Mouse (Mus musculus) embryonic facial prominence, embryonic 12.5 days (tissue): ENCODE measurements around the gene F2r. TPM values are rescaled to one million over a fixed set of nuclear protein-coding genes. Genes with fewer than 3 reads are reported as not detected.

ENCODE experiments used
- ATAC-seq: fragments of 200-750 bp; cut with Nextera tagmentation; 2 replicates; pipeline ENCODE4 v1.8.0; 2017; ENCODE audit not compliant: insufficient number of reproducible peaks, insufficient read depth, low FRiP score, low TSS enrichment
- H3K27ac ChIP-seq: fragments of 300-500 bp; sonication (generic); 2 replicates; pipeline ENCODE4 v1.5.1; 2016; ENCODE audit warnings: mild to moderate bottlenecking
- H3K27me3 ChIP-seq: fragments of 300-500 bp; sonication (generic); 2 replicates; pipeline ENCODE4 v1.6.1; 2016; ENCODE audit warnings: mild to moderate bottlenecking, moderate library complexity
- H3K36me3 ChIP-seq: fragments of 300-500 bp; sonication (generic); 2 replicates; pipeline ENCODE4 v1.6.1; 2016; ENCODE audit warnings: mild to moderate bottlenecking
- H3K4me1 ChIP-seq: fragments of 300-500 bp; sonication (generic); 2 replicates; pipeline ENCODE4 v1.6.1; 2016
- H3K4me2 ChIP-seq: fragments of 300-500 bp; sonication (generic); replicated peaks from 2 replicates; pipeline ENCODE4 v1.6.1; 2016; ENCODE audit warnings: mild to moderate bottlenecking, moderate library complexity
- H3K4me3 ChIP-seq: fragments of 300-500 bp; sonication (generic); 2 replicates; pipeline ENCODE4 v1.5.1; 2016; ENCODE audit warnings: mild to moderate bottlenecking
- H3K9ac ChIP-seq: fragments of 300-500 bp; sonication (generic); 2 replicates; pipeline ENCODE4 v1.6.1; 2016; ENCODE audit warnings: mild to moderate bottlenecking, moderate library complexity
- H3K9me3 ChIP-seq: fragments of 300-500 bp; sonication (generic); 2 replicates; pipeline ENCODE4 v1.6.1; 2016; ENCODE audit warnings: mild to moderate bottlenecking, moderate library complexity
- WGBS: fragments of 180-500 bp; shearing (Covaris S2); methylation state at CpG from one replicate; pipeline ENCODE4 v1.1.7; 2016; 5-methylcytosine and 5-hydroxymethylcytosine counted together
- polyA plus RNA-seq: library from polyadenylated mRNA; unstranded; fragments of >200 nt; fragmentation: Nextera tagmentation; extraction: Ambion mirVana; gene quantifications from 2 replicates; pipeline ENCODE4 v1.2.1, GENCODE M21; 2016

F2r gene
- 104 and 108 TPM in 2 replicates for polyA plus RNA-seq

GRCm38 (mm10) chr13:95618309-95618712 lies at the start of gene F2r:
TSS of gene F2r (minus strand) at chr13:95618487.
- Histone ChIP-seq H3K27ac (peak within 1 kb of the TSS; percentile 85), H3K4me3 (peak within 1 kb of the TSS; percentile 81), H3K4me1 (peaks cover 23% of the 10 kb centered on the region), H3K27me3 (no peaks in the 10 kb centered on the region), H3K9ac (peak within 1 kb of the TSS; percentile 91), H3K36me3 (peaks cover 6% of the 10 kb centered on the region), H3K4me2 (peak within 1 kb of the TSS; percentile 70), H3K9me3 (no peaks in the 10 kb centered on the region)
- WGBS = 0% methylated on average over 42 of the region's 42 CpGs
- ATAC-seq = peak; percentile 89

- WGBS = 21% methylated on average over 7 of the region's 7 CpGs
- Histone ChIP-seq H3K9me3 (no peaks in the 10 kb centered on the region; the same call in 1 of the 2 replicates), H3K9ac (no peak overlapping the region), H3K36me3 (peaks cover 38% of the 10 kb centered on the region), H3K27ac (no peak overlapping the region), H3K27me3 (no peaks in the 10 kb centered on the region), H3K4me2 (no peak overlapping the region), H3K4me3 (no peak overlapping the region), H3K4me1 (no peaks in the 10 kb centered on the region)
- no peak for ATAC-seq
Observed at GRCm38 (mm10) chr13:95667260-95667659, 49.0 kb upstream of the F2r start.

DNA sequence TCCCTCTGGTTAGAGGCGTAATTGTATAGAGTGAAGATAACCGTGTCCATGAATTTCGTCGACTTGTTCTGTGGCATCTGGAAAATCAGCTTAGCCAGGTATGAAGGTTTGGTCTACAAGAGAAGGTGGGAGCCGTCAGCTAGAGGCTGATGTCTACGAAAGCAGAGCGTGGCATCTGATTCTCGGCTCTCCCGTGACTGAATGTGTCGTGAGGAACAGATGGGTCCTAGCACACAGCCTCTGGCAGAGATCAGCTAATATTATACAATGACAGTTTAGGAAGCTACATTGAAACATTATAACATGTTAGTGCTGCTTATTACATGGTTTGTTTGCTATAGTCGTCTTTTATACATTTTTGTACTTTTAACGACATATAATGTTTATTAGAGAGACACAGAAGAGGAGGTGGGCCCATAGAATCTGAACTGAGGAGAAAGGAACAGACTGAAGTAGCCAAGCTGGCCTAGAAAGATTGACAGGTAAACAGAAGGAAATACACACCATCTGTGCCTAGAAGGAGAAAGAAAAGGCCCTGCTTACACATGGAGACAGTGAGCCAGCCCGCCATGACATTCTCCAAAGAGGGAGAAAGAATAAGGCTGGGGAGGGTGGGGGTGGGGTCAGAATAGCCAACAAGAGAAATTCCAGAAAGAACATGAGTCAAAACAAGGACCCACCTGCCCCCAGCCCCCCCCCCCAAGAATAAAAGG lies 47.5 kb upstream of the F2r start:
- no peak overlapping the region for H3K4me2 ChIP-seq
- no peak for ATAC-seq
- peaks cover 34% of the 10 kb centered on the region for H3K36me3 ChIP-seq
- no peak overlapping the region for H3K4me3 ChIP-seq
- H3K9ac ChIP-seq = no peak overlapping the region
- no peaks in the 10 kb centered on the region for H3K27me3 ChIP-seq
- no peaks in the 10 kb centered on the region; the same call in 1 of the 2 replicates for H3K9me3 ChIP-seq
- WGBS = 83% methylated on average over 13 of the region's 13 CpGs
- no peaks in the 10 kb centered on the region for H3K4me1 ChIP-seq
- no peak overlapping the region for H3K27ac ChIP-seq

GRCm38 (mm10) chr13:95663834-95664233 lies 45.5 kb upstream of the F2r start:
- Histone ChIP-seq H3K4me2 (no peak overlapping the region), H3K36me3 (peaks cover 27% of the 10 kb centered on the region), H3K9ac (no peak overlapping the region), H3K4me1 (no peaks in the 10 kb centered on the region), H3K9me3 (no peaks in the 10 kb centered on the region; the same call in 1 of the 2 replicates), H3K27me3 (no peaks in the 10 kb centered on the region), H3K27ac (no peak overlapping the region), H3K4me3 (no peak overlapping the region)
- WGBS = 96% methylated on average over 4 of the region's 4 CpGs
- ATAC-seq = no peak

DNA sequence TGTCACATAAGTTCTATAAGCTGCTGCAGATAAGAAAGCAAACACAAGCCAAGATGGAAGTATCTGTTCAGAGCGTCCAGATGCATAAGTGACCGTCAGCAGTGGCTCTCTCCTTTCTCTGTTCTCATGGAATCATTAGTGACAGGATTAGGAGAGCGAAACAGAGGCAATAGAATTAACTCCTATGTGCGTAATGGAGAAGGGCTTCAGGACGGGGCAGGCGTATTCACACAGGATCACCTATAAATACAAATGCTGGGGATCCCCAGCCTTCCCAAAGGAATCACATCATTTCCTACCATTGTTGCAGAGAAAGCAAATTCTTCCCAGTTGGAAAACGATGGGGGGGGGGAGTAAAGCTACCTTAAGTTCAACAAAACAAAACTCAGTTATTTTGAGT lies 41.1 kb upstream of the F2r start:
- no peak for ATAC-seq
- H3K27me3 ChIP-seq = no peaks in the 10 kb centered on the region
- no peak overlapping the region for H3K4me2 ChIP-seq
- WGBS = 80% methylated on average over 7 of the region's 7 CpGs
- no peak overlapping the region for H3K9ac ChIP-seq
- H3K36me3 ChIP-seq = peaks cover 30% of the 10 kb centered on the region
- no peaks in the 10 kb centered on the region; the same call in 1 of the 2 replicates for H3K9me3 ChIP-seq
- H3K27ac ChIP-seq = no peak overlapping the region
- H3K4me1 ChIP-seq = peaks cover 4% of the 10 kb centered on the region; the same call in 1 of the 2 replicates
- no peak overlapping the region for H3K4me3 ChIP-seq

DNA sequence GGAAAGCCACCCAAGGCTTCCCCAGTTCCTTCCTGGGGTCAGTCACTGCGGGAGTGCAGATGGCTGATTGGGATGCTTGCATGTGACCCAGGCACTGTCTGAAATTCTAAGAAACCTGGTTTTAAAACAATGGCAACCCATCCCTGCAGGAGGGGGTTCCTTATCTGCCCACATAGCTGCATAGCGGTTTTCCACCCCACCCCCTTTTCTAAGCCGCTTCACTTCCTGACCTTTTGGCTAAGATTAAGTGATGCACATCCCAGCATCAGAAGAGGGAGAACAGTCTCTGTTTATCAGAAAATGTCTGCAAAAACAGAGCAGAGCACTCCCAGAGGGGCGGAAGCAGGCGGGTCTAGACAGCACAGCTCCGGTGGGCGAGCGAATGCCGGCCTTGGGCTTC lies 38.9 kb upstream of the F2r start:
- no peak overlapping the region for H3K4me2 ChIP-seq
- H3K4me3 ChIP-seq = no peak overlapping the region
- 55% methylated on average over 9 of the region's 9 CpGs for WGBS
- peaks cover 4% of the 10 kb centered on the region; the same call in 1 of the 2 replicates for H3K4me1 ChIP-seq
- H3K9ac ChIP-seq = no peak overlapping the region
- ATAC-seq = no peak
- no peak overlapping the region for H3K27ac ChIP-seq
- no peaks in the 10 kb centered on the region for H3K27me3 ChIP-seq
- no peaks in the 10 kb centered on the region; the same call in 1 of the 2 replicates for H3K9me3 ChIP-seq
- peaks cover 17% of the 10 kb centered on the region for H3K36me3 ChIP-seq

GRCm38 (mm10) chr13:95655284-95655683 lies 37.0 kb upstream of the F2r start:
- no peak for ATAC-seq
- Histone ChIP-seq H3K4me2 (no peak overlapping the region), H3K4me3 (no peak overlapping the region), H3K27me3 (no peaks in the 10 kb centered on the region), H3K9ac (no peak overlapping the region), H3K27ac (peak overlapping the region; percentile 50; the same call in 1 of the 2 replicates), H3K36me3 (peaks cover 17% of the 10 kb centered on the region), H3K4me1 (peaks cover 4% of the 10 kb centered on the region; the same call in 1 of the 2 replicates), H3K9me3 (no peaks in the 10 kb centered on the region)
- WGBS = 27% methylated on average over 9 of the region's 9 CpGs

DNA sequence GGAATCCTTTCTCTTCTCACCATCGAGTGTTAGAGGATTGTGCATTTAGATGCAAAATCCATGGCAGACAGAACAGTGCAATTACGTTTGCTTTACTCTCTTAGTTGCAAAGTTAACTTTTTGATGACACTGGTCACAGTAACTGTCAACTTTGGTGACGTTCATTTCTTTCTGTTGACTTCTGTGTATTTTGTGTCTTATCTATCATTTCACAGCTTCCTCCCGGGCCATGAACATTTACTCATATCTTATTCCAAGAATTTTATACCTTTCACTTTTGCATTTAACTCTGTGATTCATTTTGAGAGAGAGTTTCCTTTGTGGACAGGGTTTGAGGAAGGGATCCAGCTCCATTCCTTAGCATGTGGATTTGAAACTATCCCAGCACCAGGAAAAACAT lies 35.4 kb upstream of the F2r start:
- Histone ChIP-seq H3K36me3 (0 out of 2 replicates have a peak, but pooled peaks cover 8% of the 10 kb centered on the region), H3K4me2 (no peak overlapping the region), H3K4me3 (no peak overlapping the region), H3K27me3 (no peaks in the 10 kb centered on the region), H3K9me3 (no peaks in the 10 kb centered on the region), H3K4me1 (peaks cover 4% of the 10 kb centered on the region; the same call in 1 of the 2 replicates), H3K27ac (no peak overlapping the region), H3K9ac (no peak overlapping the region)
- no peak for ATAC-seq
- 88% methylated on average over 4 of the region's 4 CpGs for WGBS

DNA sequence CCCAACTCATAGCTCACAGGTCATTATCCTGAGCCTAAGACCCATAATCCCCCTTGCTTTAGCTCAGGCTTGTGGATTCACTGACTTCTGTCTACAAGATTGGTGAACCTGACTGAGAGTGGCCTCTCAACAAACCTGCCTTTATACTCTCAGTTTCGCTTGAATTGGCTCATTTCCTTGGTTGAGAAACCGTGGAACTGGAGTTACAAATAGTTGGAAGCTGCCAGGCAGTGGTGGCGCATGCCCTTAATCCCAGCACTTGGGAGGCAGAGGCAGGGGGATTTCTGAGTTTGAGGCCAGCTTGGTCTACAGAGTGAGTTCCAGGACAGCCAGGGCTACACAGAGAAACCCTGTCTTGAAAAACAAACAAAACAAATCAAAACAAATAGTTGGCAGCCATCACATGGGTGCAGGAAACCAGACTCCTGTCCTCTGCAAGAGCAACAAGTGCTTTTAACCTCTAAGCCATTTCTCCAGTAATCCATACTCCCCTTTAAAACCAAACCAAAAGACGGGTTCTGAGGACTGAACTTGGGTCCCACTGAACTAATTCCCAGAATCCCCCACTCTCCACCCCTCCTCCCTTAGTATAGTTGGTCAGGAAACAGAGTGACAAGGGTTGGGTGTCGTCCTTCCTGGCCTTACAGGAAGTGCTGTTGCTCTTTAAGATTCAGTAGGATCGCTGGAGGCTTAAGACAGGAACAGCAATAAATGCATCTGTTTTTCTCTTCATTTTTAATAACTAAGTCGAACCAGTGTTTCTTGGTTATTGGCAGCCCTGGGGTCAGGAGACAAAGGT lies 33.8 kb upstream of the F2r start:
- Histone ChIP-seq H3K27ac (no peak overlapping the region), H3K4me2 (no peak overlapping the region), H3K27me3 (no peaks in the 10 kb centered on the region), H3K9ac (no peak overlapping the region), H3K36me3 (no peaks in the 10 kb centered on the region), H3K4me3 (no peak overlapping the region), H3K4me1 (peaks cover 8% of the 10 kb centered on the region; the same call in 1 of the 2 replicates), H3K9me3 (no peaks in the 10 kb centered on the region)
- WGBS = 81% methylated on average over 7 of the region's 7 CpGs
- ATAC-seq = no peak

DNA sequence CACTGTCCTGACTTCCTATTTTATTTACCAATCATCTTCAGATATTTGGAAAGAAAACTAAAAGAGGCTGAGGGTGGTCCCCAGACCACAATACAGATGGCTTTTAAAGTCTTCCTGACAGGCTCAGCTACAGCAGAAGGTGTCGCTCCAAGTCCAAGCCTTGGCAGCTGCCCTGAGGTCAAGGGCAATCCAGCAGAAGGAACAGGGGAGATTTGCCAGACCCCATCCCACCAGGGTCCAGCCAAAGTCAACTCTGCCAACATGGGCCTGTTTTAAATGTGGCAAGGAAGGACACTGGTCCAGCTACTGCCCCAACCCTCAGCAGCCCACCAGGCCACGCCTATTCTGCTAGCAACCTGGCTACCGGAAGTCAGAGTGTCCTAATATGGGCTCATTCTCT lies 31.7 kb upstream of the F2r start:
- H3K4me3 ChIP-seq = no peak overlapping the region
- WGBS = 89% methylated on average over 3 of the region's 3 CpGs
- ATAC-seq = no peak

GRCm38 (mm10) chr13:95647248-95647647 lies 29.0 kb upstream of the F2r start:
- no peak for ATAC-seq
- H3K27me3 ChIP-seq = no peaks in the 10 kb centered on the region
- H3K4me2 ChIP-seq = no peak overlapping the region
- peaks cover 19% of the 10 kb centered on the region; the same call in 1 of the 2 replicates for H3K4me1 ChIP-seq
- no peak overlapping the region for H3K4me3 ChIP-seq
- WGBS = 54% methylated on average over 4 of the region's 4 CpGs
- no peaks in the 10 kb centered on the region for H3K9me3 ChIP-seq
- 0 out of 2 replicates have a peak overlapping the region, but pooled peaks have one; percentile 25 for H3K27ac ChIP-seq
- H3K36me3 ChIP-seq = peaks cover 5% of the 10 kb centered on the region
- no peak overlapping the region for H3K9ac ChIP-seq

More for the DNA sequence above, 31.7 kb upstream of the F2r start:
- H3K9ac ChIP-seq = no peak overlapping the region
- no peak overlapping the region for H3K4me2 ChIP-seq
- H3K27me3 ChIP-seq = no peaks in the 10 kb centered on the region
- no peak overlapping the region for H3K27ac ChIP-seq
- peaks cover 7% of the 10 kb centered on the region; the same call in 1 of the 2 replicates for H3K4me1 ChIP-seq
- peaks cover 5% of the 10 kb centered on the region for H3K36me3 ChIP-seq
- no peaks in the 10 kb centered on the region for H3K9me3 ChIP-seq
